Mouse (Mus musculus): Measurements from ENCODE around the gene Cyp8b1. TPM values are rescaled to one million over a fixed set of nuclear protein-coding genes. Genes with fewer than 3 reads are reported as not detected.
A peak's percentile ranks its signal among the peaks of the same experiment; 100 is the strongest.

Gene Cyp8b1
- total RNA-seq, 2 experiments from 2014 or later = not detected

DNA sequence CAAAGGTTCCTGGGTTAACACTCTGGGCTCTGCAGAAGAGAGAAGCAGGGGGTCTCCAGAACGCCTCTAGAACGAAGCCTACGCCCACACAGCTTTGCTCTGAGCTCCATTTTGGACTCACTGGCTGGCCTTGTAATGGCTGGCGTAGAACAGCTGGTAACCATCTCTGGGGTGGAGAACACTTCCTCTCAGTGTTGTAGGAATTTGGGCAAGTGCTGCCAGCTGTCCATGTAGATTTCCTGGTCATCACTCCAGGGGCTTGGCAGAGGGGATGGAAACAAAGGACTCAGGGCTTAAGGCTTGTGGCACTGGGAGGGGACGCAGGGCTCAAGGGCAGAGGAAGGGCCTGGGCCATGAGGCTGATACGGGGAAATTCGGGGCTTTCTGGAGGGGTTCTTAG is 21.7 kb downstream of the Cyp8b1 start:
- ATAC-seq (replicated peaks; ENCODE audit: poor library complexity) = no peak

GRCm38 (mm10) chr9:121892057-121892687 is 23.9 kb downstream of the Cyp8b1 start:
- ATAC-seq (replicated peaks; ENCODE audit: poor library complexity) = no peak

DNA sequence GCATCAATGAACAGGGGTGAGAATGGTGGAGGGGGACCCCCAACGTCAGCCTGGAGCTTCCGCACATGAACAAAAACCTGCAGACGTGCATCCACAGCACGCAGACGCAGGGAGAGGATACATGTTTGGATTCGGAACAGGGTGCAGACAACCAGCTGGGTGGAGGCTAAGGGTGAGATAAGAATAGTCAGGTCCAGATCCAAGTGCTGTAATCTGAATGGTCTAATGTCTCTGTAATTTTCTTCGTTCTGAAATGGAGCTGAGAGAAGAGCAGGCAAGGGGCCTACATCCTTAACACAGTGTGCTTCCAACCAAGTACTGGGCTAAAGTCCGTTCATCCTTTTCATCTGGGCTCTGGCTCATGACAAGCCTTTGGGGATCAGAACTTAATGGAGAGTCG is 24.8 kb downstream of the Cyp8b1 start:
- ATAC-seq (replicated peaks; ENCODE audit: poor library complexity) = no peak

DNA sequence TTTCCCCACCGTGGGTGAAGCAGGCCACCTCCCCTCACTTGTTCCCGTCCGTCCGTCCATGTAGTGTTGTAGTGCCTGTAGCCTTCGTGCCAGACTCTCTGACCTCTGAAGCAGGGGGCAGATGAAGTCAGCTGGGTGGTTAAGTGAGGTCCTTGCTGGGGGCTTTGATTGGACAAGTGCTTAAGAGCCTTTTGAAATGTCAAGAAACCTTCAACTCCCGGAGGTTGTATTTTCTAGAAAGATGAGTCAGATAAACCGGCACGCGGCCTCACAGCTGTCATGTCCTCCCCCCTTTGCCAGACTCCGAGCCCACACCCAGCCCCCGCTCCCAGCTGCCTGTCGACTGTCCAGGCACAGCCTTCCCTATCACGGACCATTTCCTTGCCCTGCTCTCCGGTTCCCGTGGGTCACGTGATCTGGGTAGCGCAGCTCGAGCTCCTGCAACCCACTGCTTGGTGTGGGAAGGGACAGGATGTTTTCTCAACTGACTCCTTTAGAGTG is 25.6 kb downstream of the Cyp8b1 start:
- ATAC-seq (replicated peaks; ENCODE audit: poor library complexity) = 0 out of 2 replicates have a peak, but pooled peaks have one; percentile 37

DNA sequence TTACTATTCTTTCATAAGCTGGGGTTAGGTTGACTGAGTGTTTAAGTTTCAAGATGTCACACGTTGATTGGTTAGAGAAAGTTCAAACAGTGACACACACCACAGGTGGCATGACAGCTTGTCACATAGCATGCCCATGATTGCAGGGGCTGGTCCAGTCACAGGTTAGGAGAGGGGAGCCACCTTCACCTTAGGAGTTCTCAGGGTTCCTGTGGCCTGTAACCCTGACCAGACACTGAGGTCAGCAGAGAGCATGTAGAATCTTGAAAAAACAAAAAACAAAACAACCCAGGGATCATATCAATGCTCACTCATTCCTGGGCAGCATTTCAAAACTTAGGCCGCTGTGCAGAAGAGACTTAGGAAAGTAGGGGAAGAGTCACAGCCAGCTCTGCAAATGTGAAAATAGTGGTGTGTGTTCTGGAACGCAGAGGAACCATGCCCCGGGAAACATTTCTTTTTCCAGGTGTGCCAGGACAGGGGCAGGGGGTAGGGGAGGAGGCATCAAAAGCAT is 26.1 kb downstream of the Cyp8b1 start:
- no peak for ATAC-seq (replicated peaks; ENCODE audit: poor library complexity)

- peak; percentile 63 for ATAC-seq (replicated peaks; ENCODE audit: poor library complexity)
These were observed 34.1 kb downstream of the Cyp8b1 start for GRCm38 (mm10) chr9:121882015-121882457.

- ATAC-seq (replicated peaks; ENCODE audit: poor library complexity) = peak; percentile 57; the same call in 1 of the 2 replicates
These were observed 34.8 kb downstream of the Cyp8b1 start for GRCm38 (mm10) chr9:121881301-121881700.

GRCm38 (mm10) chr9:121880840-121881239 is 35.3 kb downstream of the Cyp8b1 start:
- ATAC-seq (replicated peaks; ENCODE audit: poor library complexity) = peak; percentile 85

DNA sequence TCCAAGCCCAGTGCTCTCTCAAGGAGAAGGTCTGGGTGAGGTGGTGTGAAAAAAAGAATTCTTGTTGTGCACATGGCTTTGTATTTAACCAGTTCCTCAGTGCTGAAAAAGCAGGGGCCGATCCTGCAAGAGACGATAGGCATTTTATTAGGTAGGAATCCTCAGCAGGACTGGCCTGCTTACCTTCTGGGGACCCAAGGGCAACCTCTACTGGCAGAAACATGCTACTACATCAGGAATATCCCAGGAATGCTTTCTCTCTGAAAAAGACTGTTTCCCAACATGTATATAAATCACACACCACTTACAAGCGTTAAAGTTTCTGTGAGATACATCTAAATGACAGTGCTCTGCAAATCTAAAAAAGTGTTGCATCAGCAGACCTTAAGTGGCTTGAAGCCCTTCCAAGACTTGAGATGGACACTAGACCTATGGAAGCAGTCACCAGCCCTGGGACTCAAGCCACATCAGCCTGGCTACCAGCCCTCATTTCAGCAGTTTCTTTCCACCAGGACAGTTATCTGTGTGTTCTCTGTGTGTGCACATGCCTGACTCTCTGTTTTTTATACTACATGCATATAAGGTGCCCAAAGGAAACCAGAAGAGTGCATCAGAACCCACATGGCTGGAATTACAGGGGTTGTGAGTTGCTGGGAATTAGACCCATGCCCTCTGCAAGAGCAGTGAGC is 38.9 kb downstream of the Cyp8b1 start:
- ATAC-seq (replicated peaks; ENCODE audit: poor library complexity) = peak; percentile 44; the same call in 1 of the 2 replicates

DNA sequence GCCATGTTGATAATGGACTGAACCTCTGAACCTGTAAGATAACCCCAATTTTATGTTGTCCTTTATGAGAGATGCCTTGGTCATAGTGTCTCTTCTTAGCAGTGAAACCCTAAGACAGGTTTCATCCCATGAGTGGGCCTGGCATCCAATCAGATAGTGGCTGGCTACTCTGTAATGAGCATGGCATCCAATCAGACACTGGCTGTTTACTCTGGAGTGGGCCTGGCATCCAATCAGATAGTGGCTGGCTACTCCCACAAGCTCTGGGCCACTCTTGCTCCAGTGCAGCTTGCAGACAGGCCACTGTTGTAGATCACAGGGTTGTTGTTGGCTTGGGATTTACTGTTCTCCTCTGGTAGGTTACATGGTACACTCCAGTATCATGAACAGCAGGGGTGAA is 42.5 kb downstream of the Cyp8b1 start:
- ATAC-seq (replicated peaks; ENCODE audit: poor library complexity) = peak; percentile 58; the same call in 1 of the 2 replicates

GRCm38 (mm10) chr9:121872062-121872683 is 43.9 kb downstream of the Cyp8b1 start:
- no peak for ATAC-seq (replicated peaks; ENCODE audit: poor library complexity)

- no peak for ATAC-seq (replicated peaks; ENCODE audit: poor library complexity)
These were observed 46.1 kb downstream of the Cyp8b1 start for GRCm38 (mm10) chr9:121869973-121870515.

- ATAC-seq (replicated peaks; ENCODE audit: poor library complexity) = no peak
These were observed 46.7 kb downstream of the Cyp8b1 start for GRCm38 (mm10) chr9:121869432-121869831.

- no peak for ATAC-seq (replicated peaks; ENCODE audit: poor library complexity)
These were observed 47.9 kb downstream of the Cyp8b1 start for GRCm38 (mm10) chr9:121868236-121868635.

DNA sequence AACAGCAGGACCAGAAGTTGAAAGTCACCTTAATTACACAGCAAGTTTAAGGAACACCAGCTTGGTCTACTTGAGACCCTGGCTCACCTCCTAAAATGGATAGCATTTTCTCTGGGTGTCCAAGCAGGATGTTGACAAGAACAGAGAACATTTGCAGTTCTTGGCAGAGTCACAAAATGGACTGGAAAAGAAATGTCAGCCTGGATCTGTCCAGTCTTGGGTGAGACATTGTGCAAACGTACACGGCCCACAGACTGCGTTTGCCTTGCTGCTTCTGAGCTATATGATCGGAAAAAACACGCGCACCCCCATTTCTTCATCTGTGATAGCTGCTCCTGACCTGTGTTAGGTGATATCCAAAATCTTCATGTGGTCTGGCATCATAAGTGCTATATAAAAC is 48.5 kb downstream of the Cyp8b1 start:
- no peak for ATAC-seq (replicated peaks; ENCODE audit: poor library complexity)

- no peak for ATAC-seq (replicated peaks; ENCODE audit: poor library complexity)
These were observed 50.6 kb downstream of the Cyp8b1 start for GRCm38 (mm10) chr9:121865425-121866008.

GRCm38 (mm10) chr9:121864837-121865236 is 51.3 kb downstream of the Cyp8b1 start:
- ATAC-seq (replicated peaks; ENCODE audit: poor library complexity) = no peak
